Mouse (Mus musculus) liver, postnatal 0 days (tissue): ENCODE data around the gene Dlgap3.

Experiments used
- CTCF ChIP-seq: sonication (generic); IDR thresholded peaks from 2 replicates; pipeline ENCODE4 v1.5.1; 2016; ENCODE audit warnings: antibody characterized with exemption, low read depth
- EP300 ChIP-seq: IDR thresholded peaks from 2 replicates; pipeline ENCODE4 v1.6.1; 2016; ENCODE audit warnings: antibody characterized with exemption, low read depth, mild to moderate bottlenecking

- TF ChIP-seq CTCF (no peak), EP300 (no peak)
Measured at GRCm38 (mm10) chr4:127137591-127137990, 31.4 kb upstream of the Dlgap3 start.
